Mouse (Mus musculus) spleen, postnatal 14 days (tissue): ENCODE data around the gene Ythdf1.

Experiments used
- DNase-seq, 2 experiments: peaks; one replicate each; pipeline ENCODE4 v3.0.0; 2021 to 2022; ENCODE audit warnings: low spot score in 2 of 2

Ythdf1 gene

GRCm38 (mm10) chr2:180879365-180880067 lies 41.2 kb downstream of the Ythdf1 start:
- DNase-seq = no peak

- no peak for DNase-seq
These were observed 50.7 kb downstream of the Ythdf1 start for GRCm38 (mm10) chr2:180870006-180870405.

- no peak for DNase-seq
These were observed 59.2 kb downstream of the Ythdf1 start for GRCm38 (mm10) chr2:180861561-180861960.

DNA sequence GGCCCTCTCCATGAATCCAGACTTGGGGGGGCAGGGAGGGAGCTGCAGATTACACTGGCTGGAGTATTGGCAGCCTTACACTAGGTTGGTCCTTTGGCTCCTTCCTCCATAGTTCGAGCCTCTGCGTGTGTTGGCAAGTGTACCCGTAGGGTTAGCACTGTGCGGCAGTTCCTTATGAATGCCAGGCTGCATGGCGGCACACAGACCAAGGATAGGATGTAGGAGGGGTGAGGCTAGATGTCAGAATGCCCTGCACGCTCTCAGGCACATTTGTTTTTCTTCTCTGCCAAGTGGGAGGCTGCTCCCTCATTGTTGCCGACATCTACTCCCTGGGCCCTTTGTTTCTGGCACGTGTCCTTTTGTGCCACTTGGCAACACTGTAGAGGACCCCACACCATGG lies 63.6 kb downstream of the Ythdf1 start:
- DNase-seq = no peak

DNA sequence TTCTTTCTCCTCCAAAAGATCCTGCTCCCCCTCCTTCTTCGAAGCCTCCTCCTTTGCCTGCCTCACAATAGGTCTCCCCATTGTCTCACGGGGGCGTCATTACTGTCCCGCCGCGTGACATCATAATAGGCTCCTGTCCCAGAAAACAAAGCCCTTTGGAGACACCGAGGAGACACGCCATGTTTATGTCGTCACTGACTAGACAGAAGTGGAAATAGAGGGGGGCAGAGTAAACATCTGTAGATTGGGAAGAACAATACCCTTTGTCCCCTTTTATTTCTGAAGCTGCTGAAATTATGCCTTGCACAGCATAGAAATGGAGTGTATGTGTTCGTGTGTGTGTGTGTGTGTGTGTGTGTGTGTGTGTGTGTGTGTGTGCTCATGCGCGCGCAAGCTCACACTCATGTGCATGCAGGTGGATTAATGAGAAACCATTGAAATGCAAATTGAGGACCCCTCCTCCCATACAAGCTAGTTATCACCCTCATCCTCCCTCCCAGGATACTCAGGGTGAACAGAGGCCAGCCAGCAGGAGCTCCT lies 65.7 kb downstream of the Ythdf1 start:
- DNase-seq = no peak
